Mouse (Mus musculus) lung, embryonic 16.5 days (tissue): ENCODE data around the gene Mon1b. TPM values are rescaled to one million over a fixed set of nuclear protein-coding genes. Genes with fewer than 3 reads are reported as not detected.

Experiments used
- ATAC-seq: fragments of 200-750 bp; cut with Nextera tagmentation; 2 replicates; pipeline ENCODE4 v1.8.0; 2017; ENCODE audit warnings: low read depth, mild to moderate bottlenecking, moderate library complexity
- H3K27ac ChIP-seq: fragments of 300-500 bp; sonication (generic); 2 replicates; pipeline ENCODE4 v1.5.1; 2014; ENCODE audit warnings: mild to moderate bottlenecking, control low read depth, low read length
- H3K27me3 ChIP-seq: fragments of 300-500 bp; sonication (generic); 2 replicates; pipeline ENCODE4 v1.6.1; 2014; ENCODE audit warnings: low read depth, low read length, mixed read lengths; ENCODE audit not compliant: control insufficient read depth, insufficient read depth
- H3K36me3 ChIP-seq: fragments of 300-500 bp; sonication (generic); 2 replicates; pipeline ENCODE4 v1.6.1; 2014; ENCODE audit warnings: low read length; ENCODE audit not compliant: control insufficient read depth, insufficient read depth
- H3K4me1 ChIP-seq: fragments of 300-500 bp; sonication (generic); replicated peaks from 2 replicates; pipeline ENCODE4 v1.6.1; 2014; ENCODE audit warnings: low read length, mixed read lengths; ENCODE audit not compliant: control insufficient read depth, insufficient read depth
- H3K4me2 ChIP-seq: fragments of 300-500 bp; sonication (generic); 2 replicates; pipeline ENCODE4 v1.6.1; 2014; ENCODE audit warnings: low read depth, low read length, control low read depth
- H3K4me3 ChIP-seq: fragments of 300-500 bp; sonication (generic); 2 replicates; pipeline ENCODE4 v1.5.1; 2014; ENCODE audit warnings: mild to moderate bottlenecking, low read length, control low read depth
- H3K9ac ChIP-seq: fragments of 300-500 bp; sonication (generic); 2 replicates; pipeline ENCODE4 v1.6.1; 2014; ENCODE audit warnings: low read length, control low read depth
- H3K9me3 ChIP-seq: fragments of 300-500 bp; sonication (generic); 2 replicates; pipeline ENCODE4 v1.6.1; 2016; ENCODE audit warnings: low read length; ENCODE audit not compliant: control insufficient read depth
- WGBS: fragments of 180-500 bp; shearing (Covaris S2); extraction: QIAGEN DNeasy Blood & Tissue Kit; methylation state at CpG from one replicate; pipeline ENCODE4 v1.1.7; 2014; 5-methylcytosine and 5-hydroxymethylcytosine counted together
- polyA plus RNA-seq: library from polyadenylated mRNA; unstranded; fragments of >200 nt; fragmentation: Nextera tagmentation; extraction: Ambion mirVana; gene quantifications from 2 replicates; pipeline ENCODE4 v1.2.1, GENCODE M21; 2015

Mon1b gene
- polyA plus RNA-seq, 1 experiment from 2014 or later: 10.2 TPM

DNA sequence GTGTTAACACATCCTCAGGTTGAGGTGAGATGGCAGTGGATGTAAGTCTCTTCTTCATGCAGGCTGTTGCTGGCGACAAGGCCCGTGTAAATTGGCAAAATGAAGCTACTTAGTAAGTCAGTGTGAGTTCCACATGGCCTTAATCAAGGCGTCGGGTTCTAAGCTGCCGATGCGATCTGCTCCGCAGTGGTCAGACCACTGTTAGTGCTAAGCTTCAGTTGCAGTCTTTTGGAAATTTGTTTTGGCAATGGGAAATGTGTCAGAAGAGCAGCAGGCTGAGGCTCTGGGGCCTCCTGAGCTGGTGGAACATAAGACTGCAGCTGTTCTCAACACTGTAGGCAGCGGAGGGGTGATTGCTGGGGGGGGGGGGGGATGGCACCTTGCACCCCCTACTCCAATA lies 30.6 kb downstream of the Mon1b start:
- Histone ChIP-seq H3K4me3 (no peak overlapping the region), H3K27ac (no peak overlapping the region), H3K9me3 (no peaks in the 10 kb centered on the region), H3K27me3 (no peaks in the 10 kb centered on the region), H3K9ac (no peak overlapping the region), H3K36me3 (no peaks in the 10 kb centered on the region), H3K4me1 (no peaks in the 10 kb centered on the region; the same call in 1 of the 2 replicates), H3K4me2 (no peak overlapping the region)
- WGBS: 62% methylated on average over 8 of the region's 8 CpGs
- ATAC-seq: no peak

DNA sequence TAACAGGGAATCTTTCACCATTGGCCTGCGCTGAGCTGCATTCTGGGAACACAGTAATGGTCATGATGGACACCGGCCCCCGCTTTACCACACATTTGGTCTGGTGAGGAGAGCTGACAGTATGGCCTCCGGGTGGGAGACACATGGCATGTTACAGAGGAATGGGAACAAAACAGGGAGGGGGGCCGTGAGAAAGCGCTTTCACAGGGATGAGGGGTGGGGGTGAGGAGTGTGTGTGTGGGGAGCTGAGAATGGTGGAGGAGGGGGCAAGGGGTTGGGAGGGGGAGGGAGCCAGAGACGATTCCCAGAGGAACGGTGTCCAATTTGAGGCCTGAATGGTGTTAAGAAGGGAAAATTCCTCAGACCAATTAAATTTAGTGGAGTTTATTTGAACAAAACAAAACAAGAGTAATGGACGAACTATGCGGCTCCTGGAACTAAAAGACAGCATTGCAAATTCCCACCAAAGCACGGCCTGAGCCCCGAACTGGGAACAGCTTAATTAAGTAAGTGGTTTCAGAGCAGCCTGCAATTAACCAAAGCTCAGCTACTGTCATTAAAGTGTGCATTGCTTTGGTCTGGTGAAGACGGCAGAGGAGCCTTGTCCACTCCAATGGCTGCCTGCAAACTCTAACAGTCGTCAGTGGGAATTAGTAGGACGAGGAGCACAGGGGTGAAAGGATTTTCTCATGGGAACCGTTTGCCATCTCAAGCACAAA lies 31.5 kb downstream of the Mon1b start:
- no peak overlapping the region for H3K27ac ChIP-seq
- H3K27me3 ChIP-seq: no peaks in the 10 kb centered on the region
- no peak overlapping the region for H3K4me3 ChIP-seq
- no peaks in the 10 kb centered on the region; the same call in 1 of the 2 replicates for H3K4me1 ChIP-seq
- H3K4me2 ChIP-seq: no peak overlapping the region
- no peak overlapping the region for H3K9ac ChIP-seq
- whole genome bisulfite sequencing: 70% methylated on average over 16 of the region's 16 CpGs
- ATAC-seq: no peak
- H3K9me3 ChIP-seq: no peaks in the 10 kb centered on the region
- no peaks in the 10 kb centered on the region for H3K36me3 ChIP-seq

- H3K9me3 ChIP-seq: no peaks in the 10 kb centered on the region
- ATAC-seq: no peak
- peaks cover 5% of the 10 kb centered on the region for H3K4me1 ChIP-seq
- no peaks in the 10 kb centered on the region for H3K27me3 ChIP-seq
- H3K4me2 ChIP-seq: no peak overlapping the region
- H3K4me3 ChIP-seq: no peak overlapping the region
- 73% methylated on average over 10 of the region's 10 CpGs for WGBS
- H3K36me3 ChIP-seq: no peaks in the 10 kb centered on the region
- no peak overlapping the region for H3K27ac ChIP-seq
- H3K9ac ChIP-seq: no peak overlapping the region
These were observed 34.5 kb downstream of the Mon1b start for GRCm38 (mm10) chr8:113669924-113670323.

DNA sequence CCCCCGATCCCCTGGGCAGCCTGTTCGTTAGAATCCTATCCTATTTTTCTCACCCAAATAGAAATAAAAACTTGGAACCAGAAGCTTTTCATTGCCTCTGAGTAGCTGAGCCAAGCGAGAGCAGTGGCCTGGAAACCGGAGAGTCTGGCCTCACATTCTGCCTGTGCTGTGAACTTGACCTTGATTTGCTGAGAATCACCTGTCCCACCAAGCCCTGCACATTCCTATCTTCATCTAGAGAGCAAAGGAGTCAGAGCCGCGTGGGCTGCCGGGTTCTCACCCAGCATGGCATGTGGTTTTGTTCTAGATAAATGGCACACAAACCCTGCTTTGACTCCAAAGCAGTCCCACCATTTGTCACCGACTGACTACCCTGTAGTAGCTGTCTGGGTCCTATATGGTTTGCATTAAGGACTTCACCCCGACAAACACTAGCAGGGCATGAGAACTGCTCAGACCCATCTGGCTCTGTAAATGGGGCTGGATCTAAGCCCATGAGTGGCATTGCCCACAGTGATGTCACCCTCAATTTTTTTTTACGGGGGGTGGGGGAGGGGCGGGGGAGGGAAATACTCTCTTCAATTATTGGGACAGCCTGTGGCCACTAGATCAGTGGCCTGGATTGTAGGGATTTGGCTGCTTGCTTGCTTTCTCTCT lies 37.3 kb downstream of the Mon1b start:
- no peaks in the 10 kb centered on the region for H3K36me3 ChIP-seq
- peaks cover 10% of the 10 kb centered on the region for H3K4me1 ChIP-seq
- no peak overlapping the region for H3K9ac ChIP-seq
- WGBS: 77% methylated on average over 11 of the region's 11 CpGs
- H3K27me3 ChIP-seq: no peaks in the 10 kb centered on the region
- H3K4me3 ChIP-seq: no peak overlapping the region
- H3K27ac ChIP-seq: no peak overlapping the region
- no peak for ATAC-seq
- no peak overlapping the region for H3K4me2 ChIP-seq
- H3K9me3 ChIP-seq: no peaks in the 10 kb centered on the region

DNA sequence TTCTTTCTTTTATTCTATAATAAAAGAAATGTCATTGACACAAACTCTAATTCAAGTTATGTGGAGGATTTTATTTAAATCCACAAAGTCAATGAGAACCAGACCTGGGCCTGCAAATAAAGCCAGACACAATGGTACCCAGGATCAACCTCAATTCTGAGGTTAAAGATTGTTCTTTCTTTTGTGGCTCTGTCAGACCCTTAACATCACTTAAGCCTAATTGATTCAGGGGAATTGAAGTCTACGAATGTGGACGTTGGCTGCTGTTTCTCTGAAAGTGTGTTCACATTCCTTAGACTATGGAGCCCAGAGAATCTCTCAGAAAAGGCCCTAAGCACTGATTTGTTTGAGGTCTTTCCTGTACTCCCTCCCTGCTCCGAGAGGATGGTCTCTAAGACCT lies 37.9 kb downstream of the Mon1b start:
- H3K4me1 ChIP-seq: peaks cover 10% of the 10 kb centered on the region
- peak overlapping the region; percentile 10; the same call in 1 of the 2 replicates for H3K27ac ChIP-seq
- ATAC-seq: no peak
- no peaks in the 10 kb centered on the region for H3K27me3 ChIP-seq
- no peak overlapping the region for H3K4me2 ChIP-seq
- H3K4me3 ChIP-seq: no peak overlapping the region
- no peaks in the 10 kb centered on the region for H3K9me3 ChIP-seq
- 55% methylated on average over 3 of the region's 3 CpGs for WGBS
- H3K9ac ChIP-seq: no peak overlapping the region
- H3K36me3 ChIP-seq: no peaks in the 10 kb centered on the region

- 39% methylated on average over 3 of the region's 3 CpGs for WGBS
- H3K4me2 ChIP-seq: no peak overlapping the region
- no peaks in the 10 kb centered on the region for H3K36me3 ChIP-seq
- no peak for ATAC-seq
- H3K9ac ChIP-seq: no peak overlapping the region
- no peak overlapping the region for H3K4me3 ChIP-seq
- H3K4me1 ChIP-seq: peaks cover 10% of the 10 kb centered on the region
- no peak overlapping the region for H3K27ac ChIP-seq
- H3K27me3 ChIP-seq: no peaks in the 10 kb centered on the region
- H3K9me3 ChIP-seq: no peaks in the 10 kb centered on the region
These were observed 39.2 kb downstream of the Mon1b start for GRCm38 (mm10) chr8:113674611-113675010.

DNA sequence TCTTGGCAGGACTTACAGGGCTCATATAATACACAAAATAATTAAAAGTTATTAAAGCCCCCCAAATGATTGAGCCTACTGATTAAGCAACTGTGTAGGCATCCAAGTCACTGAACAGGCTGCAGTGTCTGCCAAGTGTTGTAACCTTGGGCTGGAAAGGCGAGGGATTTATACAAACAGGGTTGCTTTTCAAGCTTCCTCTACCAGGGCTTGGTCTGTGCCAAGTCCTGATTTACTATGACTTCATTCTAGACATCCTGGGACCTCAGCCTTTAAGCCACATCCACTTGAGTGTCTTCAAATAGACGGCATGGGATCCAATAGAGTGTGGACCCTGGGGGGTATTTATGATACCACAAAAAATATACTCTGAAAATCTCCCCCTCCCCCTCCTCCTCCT lies 39.9 kb downstream of the Mon1b start:
- H3K9ac ChIP-seq: no peak overlapping the region
- no peak overlapping the region for H3K4me2 ChIP-seq
- no peaks in the 10 kb centered on the region for H3K36me3 ChIP-seq
- H3K4me3 ChIP-seq: no peak overlapping the region
- H3K4me1 ChIP-seq: peaks cover 10% of the 10 kb centered on the region
- H3K27ac ChIP-seq: no peak overlapping the region
- WGBS: 20% methylated on average over 2 of the region's 2 CpGs
- peak; percentile 70 for ATAC-seq
- H3K9me3 ChIP-seq: no peaks in the 10 kb centered on the region
- no peaks in the 10 kb centered on the region for H3K27me3 ChIP-seq

GRCm38 (mm10) chr8:113676811-113677210 lies 41.4 kb downstream of the Mon1b start:
- Histone ChIP-seq H3K4me1 (peaks cover 10% of the 10 kb centered on the region), H3K9me3 (no peaks in the 10 kb centered on the region), H3K9ac (no peak overlapping the region), H3K4me3 (no peak overlapping the region), H3K27ac (no peak overlapping the region), H3K36me3 (no peaks in the 10 kb centered on the region), H3K4me2 (no peak overlapping the region), H3K27me3 (no peaks in the 10 kb centered on the region)
- ATAC-seq: no peak
- WGBS: 77% methylated on average over 1 of the region's 1 CpGs

- peaks cover 2% of the 10 kb centered on the region for H3K9me3 ChIP-seq
- no peak overlapping the region for H3K27ac ChIP-seq
- H3K36me3 ChIP-seq: no peaks in the 10 kb centered on the region
- no peak overlapping the region for H3K4me3 ChIP-seq
- H3K4me2 ChIP-seq: no peak overlapping the region
- H3K27me3 ChIP-seq: no peaks in the 10 kb centered on the region
- H3K4me1 ChIP-seq: peaks cover 10% of the 10 kb centered on the region
- H3K9ac ChIP-seq: no peak overlapping the region
- WGBS: 36% methylated on average over 3 of the region's 3 CpGs
- no peak for ATAC-seq
These were observed 44.0 kb downstream of the Mon1b start for GRCm38 (mm10) chr8:113679361-113679760.
